Comparison of ENCODE assay signal across 22 mouse cellular contexts in genomic region chr14:83886393-83886792, GRCm38 (mm10).
DNase-seq lines count a peak whose midpoint lies in the region; ATAC-seq lines count a peak whose summit lies in the region.
"Had no signal": no experiment of that assay in that cellular context is flagged by ENCODE, and none has a peak within 500 bp of the region (broad histone marks: within the 10 kb centered on the region; RNA-seq: fewer than 3 reads in every experiment).

No protein-coding gene starts in this region.

- WGBS in forebrain, embryonic 13.5 days = 12% methylated on average over 2 of the region's 2 CpGs
- WGBS in forebrain, embryonic 10.5 days = 27% methylated on average over 2 of the region's 2 CpGs

- H3K4me3 ChIP-seq in forebrain, embryonic 13.5 days = no peak overlapping the region
- no peak overlapping the region for H3K4me3 ChIP-seq in forebrain, embryonic 10.5 days
- H3K4me3 ChIP-seq: erythroblast, embryonic 14.5 days; heart, adult 2 months; limb, embryonic 13.5 days; liver, embryonic 13.5 days; neural tube, embryonic 13.5 days had no signal

- no peak overlapping the region for H3K27ac ChIP-seq in forebrain, embryonic 13.5 days
- H3K27ac ChIP-seq in forebrain, embryonic 10.5 days = no peak overlapping the region
- H3K27ac ChIP-seq: heart, adult 2 months; limb, embryonic 13.5 days; liver, embryonic 13.5 days; neural tube, embryonic 13.5 days had no signal

- no peak overlapping the region for H3K4me2 ChIP-seq in forebrain, embryonic 13.5 days
- H3K4me2 ChIP-seq: limb, embryonic 13.5 days; liver, embryonic 13.5 days; lung, embryonic 14.5 days; neural tube, embryonic 13.5 days had no signal

- no peaks in the 10 kb centered on the region for H3K27me3 ChIP-seq in forebrain, embryonic 13.5 days
- no peaks in the 10 kb centered on the region for H3K27me3 ChIP-seq in forebrain, embryonic 10.5 days (ENCODE audit: poor library complexity, severe bottlenecking)
- H3K27me3 ChIP-seq: limb, embryonic 13.5 days; liver, embryonic 13.5 days; neural tube, embryonic 13.5 days had no signal

- no peak for DNase-seq in forebrain, embryonic 10.5 days (ENCODE audit: extremely low spot score, low spot score)
- DNase-seq in layer of hippocampus, adult 9-11 months = peak; percentile 8
- no peak for DNase-seq in layer of hippocampus, postnatal 10 days (ENCODE audit: low spot score in 2 of 2)
- DNase-seq in brain, adult 2 months (ENCODE audit: low read depth, low spot score) = peak; percentile 10
- DNase-seq in retina, postnatal 1 day = peak; percentile 87
- no peak for DNase-seq in ovary, postnatal 10 days (ENCODE audit: low spot score)
- DNase-seq: adrenal gland, adult 2 months; B cell, adult 2 months; cerebellum, adult 11-12 months; gastrocnemius, postnatal 10 days; heart, adult 2 months; heart, postnatal 4 days; kidney, postnatal 36 days; liver, embryonic 13.5 days; lung, embryonic 14.5 days; lung, postnatal 36 days; thymus, adult 2 months had no signal

- 0 out of 2 replicates have a peak, but pooled peaks have one; percentile 59 for ATAC-seq in forebrain, embryonic 13.5 days
- ATAC-seq: intestine, embryonic 16.5 days had no signal

- H3K9ac ChIP-seq in forebrain, embryonic 13.5 days = no peak overlapping the region
- H3K9ac ChIP-seq: limb, embryonic 13.5 days; liver, embryonic 13.5 days; lung, embryonic 14.5 days; neural tube, embryonic 13.5 days had no signal

- H3K9me3 ChIP-seq in forebrain, embryonic 13.5 days (replicated peaks) = no peaks in the 10 kb centered on the region
- no peaks in the 10 kb centered on the region for H3K9me3 ChIP-seq in forebrain, embryonic 10.5 days
- H3K9me3 ChIP-seq: limb, embryonic 13.5 days; liver, embryonic 13.5 days; neural tube, embryonic 13.5 days had no signal

- H3K4me1 ChIP-seq in forebrain, embryonic 13.5 days = no peaks in the 10 kb centered on the region
- H3K4me1 ChIP-seq in forebrain, embryonic 10.5 days = no peaks in the 10 kb centered on the region
- H3K4me1 ChIP-seq: limb, embryonic 13.5 days; liver, embryonic 13.5 days; neural tube, embryonic 13.5 days had no signal

- H3K36me3 ChIP-seq in forebrain, embryonic 13.5 days (ENCODE audit: poor library complexity, severe bottlenecking) = no peaks in the 10 kb centered on the region
- no peaks in the 10 kb centered on the region for H3K36me3 ChIP-seq in forebrain, embryonic 10.5 days (replicated peaks)
- H3K36me3 ChIP-seq: limb, embryonic 13.5 days; liver, embryonic 13.5 days; neural tube, embryonic 13.5 days had no signal

Comparison
In these comparisons a context has a peak if more than half of its experiments do, and no peak if none do; other contexts are left out.
1. DNase-seq: peak in layer of hippocampus, adult 9-11 months (single experiment), brain, adult 2 months (single experiment) and retina, postnatal 1 day (single experiment); none in forebrain, embryonic 10.5 days (single experiment), layer of hippocampus, postnatal 10 days (0 of 2) and ovary, postnatal 10 days (single experiment).